Mouse (Mus musculus): ENCODE results near the gene B4galnt1.
A peak's percentile ranks its signal among the peaks of the same experiment; 100 is the strongest.

Gene B4galnt1

DNA sequence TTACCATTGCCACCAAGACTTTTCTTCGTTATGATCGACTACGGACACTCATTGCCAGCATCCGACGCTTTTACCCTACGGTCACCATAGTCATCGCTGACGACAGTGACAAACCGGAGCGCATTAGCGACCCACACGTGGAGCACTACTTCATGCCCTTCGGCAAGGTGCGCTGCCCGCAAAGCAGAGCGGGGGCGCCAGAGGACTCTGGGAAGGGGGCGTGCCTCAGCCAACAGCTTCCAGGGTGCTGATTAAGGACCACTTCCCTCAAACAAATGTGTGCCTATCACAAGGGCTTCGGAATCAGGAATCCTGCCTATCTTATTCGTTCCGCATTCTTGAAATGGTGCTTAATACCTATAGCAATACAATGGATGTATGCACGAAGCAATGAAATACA, 5.0 kb downstream of the B4galnt1 start:
- no peak for DNase-seq (ENCODE audit: low read depth, low spot score)

GRCm38 (mm10) chr10:127170837-127171272, 5.8 kb downstream of the B4galnt1 start:
- DNase-seq (ENCODE audit: low read depth, low spot score), result no peak

- DNase-seq (ENCODE audit: low read depth, low spot score), result no peak
These were observed 6.7 kb downstream of the B4galnt1 start for GRCm38 (mm10) chr10:127171631-127172200.

GRCm38 (mm10) chr10:127173148-127174065, 8.4 kb downstream of the B4galnt1 start:
- DNase-seq (ENCODE audit: low read depth, low spot score), result no peak

GRCm38 (mm10) chr10:127174170-127174569, 9.1 kb downstream of the B4galnt1 start:
- no peak for DNase-seq (ENCODE audit: low read depth, low spot score)

- no peak for DNase-seq (ENCODE audit: low read depth, low spot score)
These were observed 11.2 kb downstream of the B4galnt1 start for GRCm38 (mm10) chr10:127176228-127176627.

GRCm38 (mm10) chr10:127176756-127177155, 11.7 kb downstream of the B4galnt1 start:
- DNase-seq (ENCODE audit: low read depth, low spot score), result no peak

DNA sequence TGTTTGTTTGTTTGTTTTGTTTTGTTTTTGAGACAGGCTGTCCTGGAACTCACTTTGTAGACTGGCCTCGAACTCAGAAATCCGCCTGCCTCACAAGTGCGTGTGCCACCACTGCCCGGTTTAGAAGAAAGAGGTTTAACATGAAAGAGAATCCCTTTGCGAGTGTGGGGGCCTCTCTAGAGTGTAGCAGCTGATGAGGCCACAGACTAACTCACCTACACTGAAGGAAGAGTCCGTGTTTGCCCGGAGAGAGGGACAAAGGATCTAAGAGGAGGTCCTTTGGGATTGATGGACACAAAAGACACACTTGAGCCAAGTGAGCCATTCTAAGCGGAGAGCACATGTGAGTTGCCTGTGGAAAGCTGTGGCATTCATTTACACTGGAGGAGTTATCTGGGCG, 12.2 kb downstream of the B4galnt1 start:
- DNase-seq (ENCODE audit: low read depth, low spot score), result no peak

DNA sequence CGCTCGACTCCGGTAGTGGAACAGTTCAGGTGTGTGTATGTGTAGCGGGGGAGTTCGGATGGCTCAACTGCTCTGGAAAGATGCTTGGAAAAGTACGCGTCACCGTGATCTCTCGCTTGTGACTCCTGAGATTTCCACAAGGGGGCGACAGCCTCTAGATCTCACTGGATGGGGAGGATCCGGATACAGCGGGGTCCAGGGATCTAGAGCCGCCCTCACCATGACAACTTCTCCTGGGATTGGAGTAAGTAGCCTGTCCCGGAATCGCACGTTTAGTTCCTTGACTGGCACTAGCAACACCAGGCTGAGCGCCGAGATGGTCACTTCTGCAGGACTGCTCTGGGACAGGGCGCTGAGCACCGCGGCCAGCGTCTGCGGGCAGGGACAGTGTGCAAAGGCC, 12.7 kb downstream of the B4galnt1 start:
- DNase-seq (ENCODE audit: low read depth, low spot score), result peak; percentile 51

GRCm38 (mm10) chr10:127178286-127179027, 13.4 kb downstream of the B4galnt1 start:
- no peak for DNase-seq (ENCODE audit: low read depth, low spot score)

DNA sequence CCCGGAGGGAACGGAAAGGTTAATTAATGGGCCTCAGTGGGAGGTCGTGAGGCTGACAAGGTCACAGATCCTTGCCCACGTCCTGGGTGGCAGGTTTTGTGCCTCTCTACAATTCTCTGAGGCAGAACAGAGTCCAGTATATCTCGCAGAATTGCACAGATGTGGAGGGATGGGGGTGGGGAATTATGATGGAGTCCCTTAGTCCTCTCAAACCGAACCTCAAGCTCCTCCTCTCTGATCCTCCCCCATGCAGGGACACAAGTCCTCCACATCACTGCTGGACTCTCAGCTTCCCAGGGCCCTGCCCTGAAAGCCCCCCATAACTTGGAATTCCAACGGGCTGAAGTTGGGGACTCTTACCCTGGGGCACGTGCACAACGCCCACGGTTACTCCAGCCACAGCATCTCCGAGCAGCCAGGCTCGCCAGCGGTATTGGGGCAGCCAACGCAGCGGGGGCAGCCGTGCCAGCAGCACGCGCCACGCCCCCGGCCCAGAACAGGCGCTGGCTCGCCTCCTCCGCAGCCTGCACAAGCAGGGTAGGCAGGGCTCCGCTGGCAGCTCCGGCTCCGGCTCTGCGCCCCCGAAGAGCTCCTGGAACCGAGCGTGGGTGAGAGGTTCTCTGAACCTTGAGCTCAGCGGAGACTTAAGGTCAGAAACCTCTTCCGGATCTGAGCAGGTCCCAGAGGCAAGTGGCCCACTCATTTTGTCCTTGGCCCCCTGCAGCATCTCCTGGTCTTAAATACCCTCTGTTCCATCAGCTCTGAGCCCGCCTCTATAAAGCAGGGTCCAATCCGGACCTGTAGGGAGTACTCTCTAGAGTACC, 15.1 kb downstream of the B4galnt1 start, which contains the start of gene Slc26a10:
Gene Slc26a10, minus strand, starts transcription at position 775 of the 824 bp plus-strand sequence.
- no peak for DNase-seq (ENCODE audit: low read depth, low spot score)

GRCm38 (mm10) chr10:127180695-127181047, 15.6 kb downstream of the B4galnt1 start:
- no peak for DNase-seq (ENCODE audit: low read depth, low spot score)

- no peak for DNase-seq (ENCODE audit: low read depth, low spot score)
These were observed 16.5 kb downstream of the B4galnt1 start for GRCm38 (mm10) chr10:127181566-127181965.

DNA sequence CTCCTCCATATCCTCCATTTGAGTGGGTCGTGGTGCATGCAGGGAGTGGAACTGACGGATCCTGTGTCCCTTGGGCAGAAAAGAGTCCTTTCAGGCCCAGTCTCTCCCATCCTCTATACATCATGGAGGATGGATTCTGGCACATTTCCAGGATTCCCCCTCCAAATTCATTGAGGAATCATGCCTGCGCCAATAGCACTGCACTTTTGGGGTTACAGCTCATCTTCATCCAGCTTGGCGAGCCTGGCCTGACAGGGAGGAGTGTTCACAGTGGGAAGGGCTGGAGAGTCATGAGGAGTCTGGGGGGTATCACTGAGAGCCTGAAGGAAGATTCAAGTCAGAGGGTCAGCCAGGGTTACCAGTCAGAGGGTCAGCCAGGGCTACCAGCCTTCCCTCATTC, 17.6 kb downstream of the B4galnt1 start:
- no peak for DNase-seq (ENCODE audit: low read depth, low spot score)

- no peak for DNase-seq (ENCODE audit: low read depth, low spot score)
These were observed 18.7 kb downstream of the B4galnt1 start for GRCm38 (mm10) chr10:127183759-127184158.

DNA sequence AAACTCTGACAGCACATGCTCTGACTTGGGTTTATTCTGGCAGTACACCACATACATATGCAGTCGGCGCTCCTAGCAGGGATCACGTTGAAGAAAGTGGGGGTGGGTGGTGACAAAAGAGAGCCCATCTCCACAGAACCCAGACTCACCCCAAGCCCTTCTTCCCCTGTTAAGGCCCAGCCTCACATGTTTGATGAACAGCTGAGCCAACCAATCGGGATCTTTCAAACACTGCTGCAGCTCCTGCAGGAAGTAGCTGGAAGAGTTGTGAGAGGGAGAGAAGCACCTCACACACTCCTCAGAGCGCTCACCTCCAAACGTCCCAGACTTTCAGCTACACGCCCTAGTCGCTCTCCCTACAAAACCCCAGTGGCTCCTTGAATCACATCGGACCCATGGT, 20.1 kb downstream of the B4galnt1 start:
- no peak for DNase-seq (ENCODE audit: low read depth, low spot score)

GRCm38 (mm10) chr10:127185506-127185905, 20.5 kb downstream of the B4galnt1 start:
- no peak for DNase-seq (ENCODE audit: low read depth, low spot score)

DNA sequence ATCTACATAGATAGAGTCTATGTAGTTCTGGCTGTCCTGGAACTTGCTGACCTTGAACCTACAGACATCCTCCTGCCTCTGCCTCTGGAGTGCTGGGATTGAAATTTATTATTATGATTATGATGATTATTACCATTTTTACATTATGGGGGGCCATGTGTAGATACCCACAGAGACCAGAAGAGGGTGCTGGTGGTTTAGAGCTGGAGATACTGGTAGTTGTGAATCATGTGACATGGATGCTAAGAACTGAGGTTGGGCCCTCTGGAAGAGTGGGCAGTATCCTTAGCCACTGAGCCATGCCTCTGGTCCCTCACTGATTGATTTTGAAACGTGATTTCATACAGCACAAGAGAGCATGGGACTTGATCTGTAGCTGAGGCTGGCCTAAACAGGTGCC, 21.4 kb downstream of the B4galnt1 start:
- no peak for DNase-seq (ENCODE audit: low read depth, low spot score)

DNA sequence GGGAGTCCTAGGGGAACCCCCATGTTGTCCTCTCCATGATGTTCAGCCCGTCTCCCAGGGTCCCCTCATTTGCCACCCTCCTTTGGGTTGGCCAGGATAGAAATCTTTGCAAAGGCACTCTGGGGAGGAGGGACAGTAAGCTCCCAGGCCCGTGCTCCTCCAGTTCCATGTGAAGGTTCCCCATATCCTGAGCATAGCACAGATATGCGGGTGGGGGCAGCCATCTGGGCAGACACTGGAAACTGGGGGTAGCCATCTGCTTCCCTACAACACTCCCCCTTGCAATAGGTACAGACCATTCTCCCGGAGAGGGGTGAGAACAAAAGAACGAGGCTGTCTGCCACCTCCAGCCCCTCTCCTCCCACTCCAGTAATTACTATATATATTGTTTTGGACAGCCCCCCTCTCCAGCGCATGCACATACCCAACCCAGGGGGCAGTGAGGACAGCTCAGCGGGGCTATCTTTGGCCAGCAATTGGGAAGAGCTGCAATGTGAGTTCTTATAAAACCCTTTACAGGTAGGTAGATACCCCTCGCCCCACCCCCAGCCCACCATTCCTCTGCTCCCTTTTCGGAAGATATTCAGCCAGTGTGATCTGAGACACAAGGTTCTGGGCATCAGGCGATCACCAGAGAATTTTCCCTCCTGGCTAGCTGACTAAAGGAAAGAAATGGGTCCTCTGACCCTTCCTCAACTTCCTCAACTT, 22.5 kb downstream of the B4galnt1 start:
- DNase-seq (ENCODE audit: low read depth, low spot score), result no peak

DNA sequence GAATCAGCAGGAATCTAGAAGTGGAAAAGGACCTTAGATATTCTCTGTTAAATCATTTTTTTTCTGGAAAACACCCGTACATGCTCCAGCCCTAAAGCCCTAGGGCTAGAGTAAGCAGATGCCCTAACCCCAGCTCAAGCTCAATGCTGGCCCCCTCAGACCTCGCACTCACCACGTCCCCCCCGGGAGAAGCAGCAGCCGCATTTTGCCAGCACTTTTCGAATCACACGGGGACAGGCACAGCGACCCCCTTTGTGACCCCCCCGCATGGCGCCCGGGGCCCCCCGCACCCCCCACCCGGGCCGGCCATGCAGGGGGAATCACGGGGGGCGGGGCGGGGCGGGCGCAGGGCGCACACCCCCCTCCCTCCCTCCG, 23.0 kb downstream of the B4galnt1 start:
- DNase-seq (ENCODE audit: low read depth, low spot score), result no peak
